Mouse (Mus musculus): ENCODE measurements around the gene Emilin3.

Gene Emilin3

GRCm38 (mm10) chr2:160872395-160872794, 39.7 kb downstream of the Emilin3 start:
- DNase-seq, result peak; percentile 68 to 89

DNA sequence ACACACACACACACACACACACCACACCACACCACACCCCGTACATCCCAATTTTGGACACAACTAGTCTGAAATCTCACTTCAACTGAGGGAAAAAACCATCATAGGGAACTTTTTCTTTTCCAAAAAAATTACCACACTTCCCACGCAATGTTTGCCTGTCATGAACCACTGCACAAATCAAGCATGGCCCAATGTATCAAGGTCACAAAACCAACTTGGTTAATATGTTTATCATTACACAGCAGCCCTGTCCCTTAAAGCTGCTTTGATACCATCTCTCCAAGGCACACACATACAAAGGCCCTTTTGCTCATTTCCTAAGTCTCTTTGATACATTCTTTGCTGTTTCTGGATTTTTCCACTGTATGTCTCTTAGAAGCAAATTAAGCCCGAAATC, 40.8 kb downstream of the Emilin3 start:
- DNase-seq, result peak; percentile 35 to 65

DNA sequence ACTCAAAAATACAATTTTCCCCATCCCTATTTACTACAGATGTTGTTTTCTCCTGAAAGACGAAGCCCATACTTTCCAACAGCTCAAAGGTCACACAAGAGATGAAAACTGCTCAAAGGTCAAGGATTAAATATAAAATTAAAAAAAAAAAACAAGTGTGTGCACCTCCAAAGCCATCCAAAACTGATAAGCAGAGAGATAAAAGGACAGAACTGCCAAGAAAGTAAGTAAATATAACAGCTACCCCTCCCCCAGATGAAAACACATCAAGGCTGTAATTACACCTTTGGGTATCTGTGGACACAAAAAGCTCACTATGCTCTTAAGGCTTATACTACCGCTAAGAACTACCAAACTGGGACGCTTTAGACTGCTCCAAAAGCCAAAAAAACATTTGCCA, 42.7 kb downstream of the Emilin3 start:
- DNase-seq, result no peak

GRCm38 (mm10) chr2:160865266-160865665, 46.9 kb downstream of the Emilin3 start:
- no peak for DNase-seq

DNA sequence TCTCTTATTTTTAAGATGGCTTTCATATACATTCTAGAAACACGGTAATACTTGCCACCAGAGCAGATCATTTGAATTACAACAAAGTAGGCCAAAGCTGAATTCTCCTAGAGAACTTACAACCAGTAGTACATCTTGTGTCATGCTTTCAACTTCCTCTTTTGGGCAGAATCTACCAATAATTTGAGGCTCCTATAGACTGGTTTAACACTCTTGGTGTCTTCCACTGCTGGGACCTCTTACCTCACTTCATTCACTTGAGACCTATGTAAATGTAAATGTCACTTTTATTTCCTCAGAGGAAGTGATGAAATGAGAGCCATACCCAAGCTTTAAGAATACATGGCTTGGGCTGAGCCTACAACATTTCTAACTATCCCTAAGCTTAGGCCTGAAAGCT, 48.0 kb downstream of the Emilin3 start:
- DNase-seq, result no peak

GRCm38 (mm10) chr2:160860363-160860762, 51.8 kb downstream of the Emilin3 start:
- DNase-seq, result no peak

All from kidney, postnatal 36 days (tissue).